Mouse (Mus musculus): ENCODE results near the gene Rps4x. TPM values are rescaled to one million over a fixed set of nuclear protein-coding genes. Genes with fewer than 3 reads are reported as not detected.

The Rps4x gene
- polyA plus RNA-seq, 1 experiment, result 491 TPM

DNA sequence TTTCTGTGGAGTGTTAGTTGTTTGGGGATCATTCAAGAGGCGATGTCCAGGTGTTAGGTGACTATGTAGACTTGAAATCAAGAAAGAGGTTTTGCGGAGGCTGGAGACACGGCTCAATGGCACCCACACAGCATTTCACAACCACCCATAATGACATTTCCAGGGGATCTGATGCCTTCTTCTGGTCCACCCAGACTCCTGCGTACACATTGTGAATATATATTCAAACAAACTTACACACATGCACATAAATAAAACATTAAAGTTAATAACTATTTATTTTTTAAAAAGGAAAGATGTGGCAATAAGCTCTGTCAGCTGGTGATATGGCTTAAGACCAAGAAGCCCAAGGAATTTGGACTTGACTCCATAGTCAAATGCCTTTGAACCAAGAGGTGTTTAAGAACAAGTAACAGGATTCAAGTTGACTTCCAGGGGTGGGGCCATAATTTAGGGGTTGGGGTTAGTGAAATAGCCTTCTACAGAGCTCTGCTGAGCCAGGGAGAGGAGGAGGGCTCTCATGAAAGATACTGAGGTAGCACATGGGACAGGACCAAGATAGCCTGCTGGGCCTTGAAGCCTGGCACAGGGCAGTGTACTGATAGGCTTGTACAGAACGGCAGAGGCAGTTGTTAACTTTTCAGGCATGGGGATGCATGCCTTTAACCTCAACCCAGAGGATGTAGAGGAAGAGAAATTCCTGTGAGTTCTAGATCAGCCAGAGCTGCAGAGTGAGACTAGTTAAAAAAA is 13.5 kb downstream of the Rps4x start:
- TF ChIP-seq CTCF (IDR thresholded peaks at IDR 0.05; ENCODE audit: borderline replicate concordance, insufficient read depth, low read depth, low read length), result no peak
- no peak for TF ChIP-seq POLR2A (IDR thresholded peaks at IDR 0.05; ENCODE audit: borderline replicate concordance, insufficient read depth, low read length)
- DNase-seq, result no peak
- H3K27me3 ChIP-seq (ENCODE audit: control insufficient read depth, insufficient read depth, low read length), result no peaks in the 10 kb centered on the region
- no peak overlapping the region for H3K27ac ChIP-seq (ENCODE audit: insufficient read depth, low read length)
- H3K4me1 ChIP-seq (ENCODE audit: control insufficient read depth, insufficient read depth, low read length), result no peaks in the 10 kb centered on the region
- WGBS, result 80% methylated on average over 5 of the region's 5 CpGs
- no peak overlapping the region for H3K4me3 ChIP-seq (replicated peaks; ENCODE audit: insufficient read depth, low read depth, low read length)

DNA sequence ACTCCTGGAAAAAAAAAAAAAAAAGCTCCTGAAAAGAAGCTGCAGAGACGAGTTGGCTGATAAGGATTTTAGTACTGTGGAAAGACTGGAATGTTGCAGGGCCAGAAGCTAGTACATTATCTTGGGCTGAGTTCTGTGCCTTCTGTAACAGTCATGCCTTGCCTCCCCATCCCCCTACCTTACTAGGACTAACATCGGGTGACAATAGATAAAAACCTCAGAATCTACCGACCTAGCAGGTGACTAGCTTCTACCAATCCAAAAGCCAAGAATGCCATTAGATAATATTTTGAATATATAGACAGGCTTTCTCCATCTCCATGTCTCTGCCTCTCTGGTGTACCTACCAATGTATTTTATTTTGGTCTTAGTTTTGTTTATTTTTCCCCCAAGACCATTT is 18.3 kb downstream of the Rps4x start:
- Histone ChIP-seq H3K27ac (ENCODE audit: insufficient read depth, low read length) (no peak overlapping the region), H3K4me1 (ENCODE audit: control insufficient read depth, insufficient read depth, low read length) (no peaks in the 10 kb centered on the region), H3K4me3 (replicated peaks; ENCODE audit: insufficient read depth, low read depth, low read length) (no peak overlapping the region), H3K27me3 (ENCODE audit: control insufficient read depth, insufficient read depth, low read length) (no peaks in the 10 kb centered on the region)
- no peak for DNase-seq
- TF ChIP-seq POLR2A (IDR thresholded peaks at IDR 0.05; ENCODE audit: borderline replicate concordance, insufficient read depth, low read length) (no peak), CTCF (IDR thresholded peaks at IDR 0.05; ENCODE audit: borderline replicate concordance, insufficient read depth, low read depth, low read length) (no peak)
- WGBS, result 72% methylated on average over 3 of the region's 3 CpGs

DNA sequence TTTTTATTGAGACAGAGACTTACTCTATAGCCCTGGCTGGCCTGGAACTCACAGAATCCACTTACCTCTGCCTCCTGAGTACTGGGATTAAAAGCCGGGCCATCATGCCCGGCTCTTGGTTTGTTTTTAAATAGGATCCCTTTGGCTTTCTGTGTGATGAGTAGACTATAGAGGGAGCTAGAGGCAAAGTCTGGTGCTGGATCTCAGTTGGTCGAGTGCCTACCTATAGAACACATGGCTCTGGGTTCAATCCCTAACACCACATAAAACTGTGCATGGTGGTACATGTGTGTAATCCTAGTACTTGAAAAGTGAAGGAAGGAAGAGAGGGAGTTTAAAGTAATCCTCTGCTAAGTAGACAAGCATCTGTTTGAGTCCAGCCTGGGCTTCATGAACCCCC is 19.1 kb downstream of the Rps4x start:
- Histone ChIP-seq H3K27ac (ENCODE audit: insufficient read depth, low read length) (no peak overlapping the region), H3K4me1 (ENCODE audit: control insufficient read depth, insufficient read depth, low read length) (no peaks in the 10 kb centered on the region), H3K4me3 (replicated peaks; ENCODE audit: insufficient read depth, low read depth, low read length) (no peak overlapping the region), H3K27me3 (ENCODE audit: control insufficient read depth, insufficient read depth, low read length) (no peaks in the 10 kb centered on the region)
- TF ChIP-seq POLR2A (IDR thresholded peaks at IDR 0.05; ENCODE audit: borderline replicate concordance, insufficient read depth, low read length) (no peak), CTCF (IDR thresholded peaks at IDR 0.05; ENCODE audit: borderline replicate concordance, insufficient read depth, low read depth, low read length) (no peak)
- no peak for DNase-seq
- 30% methylated on average over 3 of the region's 3 CpGs for WGBS

DNA sequence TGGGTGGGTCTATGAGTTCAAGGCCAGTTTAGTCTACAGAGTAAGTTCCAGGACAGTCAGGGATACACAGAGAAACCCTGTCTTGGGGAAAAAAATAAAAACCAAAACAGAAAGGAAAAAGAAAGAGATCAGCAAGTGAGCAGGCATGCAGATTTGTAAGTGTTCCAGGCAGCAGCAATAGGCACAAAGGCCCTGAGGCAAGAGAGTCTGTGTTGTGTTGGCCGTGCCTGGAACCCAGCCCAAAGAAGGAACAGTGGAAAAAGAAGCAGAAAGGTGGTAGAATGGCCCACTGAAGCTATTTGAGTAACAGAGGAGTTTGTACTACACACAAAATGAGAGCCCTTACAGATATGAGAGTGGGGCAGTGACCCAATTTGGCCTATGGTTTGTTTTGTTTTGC is 19.5 kb downstream of the Rps4x start:
- no peaks in the 10 kb centered on the region for H3K27me3 ChIP-seq (ENCODE audit: control insufficient read depth, insufficient read depth, low read length)
- H3K4me3 ChIP-seq (replicated peaks; ENCODE audit: insufficient read depth, low read depth, low read length), result no peak overlapping the region
- DNase-seq, result no peak
- 65% methylated on average over 1 of the region's 1 CpGs for WGBS
- TF ChIP-seq POLR2A (IDR thresholded peaks at IDR 0.05; ENCODE audit: borderline replicate concordance, insufficient read depth, low read length) (no peak), CTCF (IDR thresholded peaks at IDR 0.05; ENCODE audit: borderline replicate concordance, insufficient read depth, low read depth, low read length) (no peak)
- no peaks in the 10 kb centered on the region for H3K4me1 ChIP-seq (ENCODE audit: control insufficient read depth, insufficient read depth, low read length)
- no peak overlapping the region for H3K27ac ChIP-seq (ENCODE audit: insufficient read depth, low read length)

DNA sequence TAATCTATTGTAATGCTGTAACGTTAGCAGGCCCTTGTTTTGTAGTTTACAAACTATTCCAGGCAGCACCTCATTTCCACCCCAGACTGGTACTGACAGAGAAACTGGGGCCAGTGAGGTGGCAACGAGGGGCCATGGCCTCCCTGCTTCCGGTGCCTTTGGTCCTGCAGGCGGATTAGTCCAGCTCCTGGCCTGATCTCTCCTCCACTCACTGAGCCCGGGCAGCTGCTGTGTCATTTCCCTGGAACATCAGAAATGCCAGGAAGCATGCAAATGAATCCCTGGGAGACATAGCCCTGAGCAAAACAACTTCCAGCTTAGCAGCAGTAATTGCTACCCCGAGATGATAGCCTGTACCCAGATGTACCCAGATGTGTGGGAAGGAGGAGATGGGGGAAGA is 22.2 kb downstream of the Rps4x start:
- H3K4me3 ChIP-seq (replicated peaks; ENCODE audit: insufficient read depth, low read depth, low read length), result no peak overlapping the region
- no peak for DNase-seq
- H3K4me1 ChIP-seq (ENCODE audit: control insufficient read depth, insufficient read depth, low read length), result no peaks in the 10 kb centered on the region
- no peaks in the 10 kb centered on the region for H3K27me3 ChIP-seq (ENCODE audit: control insufficient read depth, insufficient read depth, low read length)
- TF ChIP-seq CTCF (IDR thresholded peaks at IDR 0.05; ENCODE audit: borderline replicate concordance, insufficient read depth, low read depth, low read length), result no peak
- TF ChIP-seq POLR2A (IDR thresholded peaks at IDR 0.05; ENCODE audit: borderline replicate concordance, insufficient read depth, low read length), result no peak
- WGBS, result 25% methylated on average over 6 of the region's 6 CpGs
- no peak overlapping the region for H3K27ac ChIP-seq (ENCODE audit: insufficient read depth, low read length)

DNA sequence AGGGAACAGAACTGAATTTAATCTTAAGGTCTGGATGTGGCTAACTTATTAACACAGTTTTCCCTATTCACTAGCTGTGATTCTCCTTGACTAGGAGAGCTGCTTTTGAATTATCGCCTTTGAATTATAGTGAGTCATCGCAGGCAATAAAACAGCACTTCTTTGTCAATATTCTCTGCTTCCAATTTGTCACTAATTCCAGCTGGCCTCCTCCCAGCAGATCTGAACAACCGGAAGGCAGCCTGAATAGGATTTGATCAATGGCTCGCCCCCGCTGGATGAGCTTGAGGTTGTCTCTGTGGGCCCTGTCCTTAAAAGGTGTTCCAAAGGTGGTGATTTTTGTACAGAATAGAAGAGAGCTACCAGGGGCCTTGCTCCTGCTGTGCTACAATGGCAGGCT is 22.7 kb downstream of the Rps4x start:
- no peak for TF ChIP-seq POLR2A (IDR thresholded peaks at IDR 0.05; ENCODE audit: borderline replicate concordance, insufficient read depth, low read length)
- no peak for TF ChIP-seq CTCF (IDR thresholded peaks at IDR 0.05; ENCODE audit: borderline replicate concordance, insufficient read depth, low read depth, low read length)
- WGBS, result 35% methylated on average over 5 of the region's 5 CpGs
- no peak for DNase-seq
- H3K4me3 ChIP-seq (replicated peaks; ENCODE audit: insufficient read depth, low read depth, low read length), result no peak overlapping the region
- H3K4me1 ChIP-seq (ENCODE audit: control insufficient read depth, insufficient read depth, low read length), result no peaks in the 10 kb centered on the region
- no peaks in the 10 kb centered on the region for H3K27me3 ChIP-seq (ENCODE audit: control insufficient read depth, insufficient read depth, low read length)
- no peak overlapping the region for H3K27ac ChIP-seq (ENCODE audit: insufficient read depth, low read length)

DNA sequence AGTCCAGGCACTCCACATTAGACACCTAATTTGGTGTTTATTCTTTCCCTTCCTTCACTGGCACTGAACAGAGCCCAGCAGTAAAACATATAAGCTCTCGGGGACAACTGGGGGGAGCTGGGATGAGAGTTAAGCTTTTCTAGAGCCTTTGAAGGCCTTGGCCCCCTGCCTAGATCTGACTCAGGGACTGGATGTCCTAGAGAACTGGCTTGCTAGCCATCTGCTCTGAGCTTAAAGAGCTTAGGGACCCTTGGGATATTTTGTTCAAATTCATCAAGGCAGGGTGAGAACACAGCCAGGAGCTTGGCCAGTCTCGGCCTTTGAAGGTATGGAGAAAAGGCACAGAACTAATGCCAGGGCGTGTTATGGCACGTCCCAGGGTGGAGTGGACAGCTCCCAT is 25.7 kb downstream of the Rps4x start:
- DNase-seq, result no peak
- TF ChIP-seq CTCF (IDR thresholded peaks at IDR 0.05; ENCODE audit: borderline replicate concordance, insufficient read depth, low read depth, low read length) (no peak), POLR2A (IDR thresholded peaks at IDR 0.05; ENCODE audit: borderline replicate concordance, insufficient read depth, low read length) (no peak)
- Histone ChIP-seq H3K27ac (ENCODE audit: insufficient read depth, low read length) (no peak overlapping the region), H3K4me3 (replicated peaks; ENCODE audit: insufficient read depth, low read depth, low read length) (no peak overlapping the region), H3K27me3 (ENCODE audit: control insufficient read depth, insufficient read depth, low read length) (no peaks in the 10 kb centered on the region), H3K4me1 (ENCODE audit: control insufficient read depth, insufficient read depth, low read length) (no peaks in the 10 kb centered on the region)
- WGBS, result 48% methylated on average over 4 of the region's 4 CpGs

DNA sequence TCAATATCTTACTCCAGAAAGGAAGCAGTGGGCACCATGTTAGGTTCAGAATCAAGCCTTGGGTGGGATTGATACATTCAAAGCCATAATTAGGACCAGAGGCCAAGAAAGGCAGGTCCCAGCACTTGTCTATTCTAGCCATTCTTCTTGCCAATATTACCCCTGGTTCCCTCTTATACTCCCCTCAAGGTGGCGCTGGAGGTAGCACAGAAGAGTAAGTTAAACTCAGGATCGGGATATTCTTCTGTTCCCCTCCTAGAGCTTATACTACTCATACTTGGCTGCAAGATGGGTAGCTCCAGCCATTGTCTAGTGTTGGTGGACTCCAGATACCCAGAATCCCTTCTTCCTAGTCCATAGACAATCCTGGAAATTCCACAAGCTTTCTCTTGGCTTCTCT is 26.1 kb downstream of the Rps4x start:
- DNase-seq, result no peak
- TF ChIP-seq POLR2A (IDR thresholded peaks at IDR 0.05; ENCODE audit: borderline replicate concordance, insufficient read depth, low read length), result no peak
- TF ChIP-seq CTCF (IDR thresholded peaks at IDR 0.05; ENCODE audit: borderline replicate concordance, insufficient read depth, low read depth, low read length), result no peak
- no peaks in the 10 kb centered on the region for H3K27me3 ChIP-seq (ENCODE audit: control insufficient read depth, insufficient read depth, low read length)
- H3K4me3 ChIP-seq (replicated peaks; ENCODE audit: insufficient read depth, low read depth, low read length), result no peak overlapping the region
- H3K27ac ChIP-seq (ENCODE audit: insufficient read depth, low read length), result no peak overlapping the region
- WGBS, result 40% methylated on average over 2 of the region's 2 CpGs
- no peaks in the 10 kb centered on the region for H3K4me1 ChIP-seq (ENCODE audit: control insufficient read depth, insufficient read depth, low read length)

Measured in cerebellum, adult 2 months (tissue).